Mouse (Mus musculus) gastrocnemius, postnatal 10 days (tissue): ENCODE measurements around the gene Gas2l2. TPM values are rescaled to one million over a fixed set of nuclear protein-coding genes. Genes with fewer than 3 reads are reported as not detected.

Experiments used
- DNase-seq: peaks from one replicate; pipeline ENCODE4 v3.0.0; 2021; ENCODE audit warnings: mixed read lengths
- long read RNA-seq, 2 experiments: library from polyadenylated mRNA; stranded (forward); transcript quantifications; one replicate each; pipeline ENCODE4 v2.0.0; 2021
- total RNA-seq, 2 experiments: library from RNA; stranded (reverse); gene quantifications; 2 replicates each; pipeline ENCODE4 v1.2.3; 2021

Gas2l2 gene
- total RNA-seq: not detected
- long read RNA-seq, experiment 1, partial matches to known transcripts: 0 of 1 reads
- long read RNA-seq, experiment 1, other reads (novel, unspliced or antisense): 1 of 1 reads
- long read RNA-seq, experiment 2: 0 reads

GRCm38 (mm10) chr11:83429355-83429754, at the start of gene Gas2l2:
Gene Gas2l2 (minus strand): TSS chr11:83429455.
- no peak for DNase-seq

DNA sequence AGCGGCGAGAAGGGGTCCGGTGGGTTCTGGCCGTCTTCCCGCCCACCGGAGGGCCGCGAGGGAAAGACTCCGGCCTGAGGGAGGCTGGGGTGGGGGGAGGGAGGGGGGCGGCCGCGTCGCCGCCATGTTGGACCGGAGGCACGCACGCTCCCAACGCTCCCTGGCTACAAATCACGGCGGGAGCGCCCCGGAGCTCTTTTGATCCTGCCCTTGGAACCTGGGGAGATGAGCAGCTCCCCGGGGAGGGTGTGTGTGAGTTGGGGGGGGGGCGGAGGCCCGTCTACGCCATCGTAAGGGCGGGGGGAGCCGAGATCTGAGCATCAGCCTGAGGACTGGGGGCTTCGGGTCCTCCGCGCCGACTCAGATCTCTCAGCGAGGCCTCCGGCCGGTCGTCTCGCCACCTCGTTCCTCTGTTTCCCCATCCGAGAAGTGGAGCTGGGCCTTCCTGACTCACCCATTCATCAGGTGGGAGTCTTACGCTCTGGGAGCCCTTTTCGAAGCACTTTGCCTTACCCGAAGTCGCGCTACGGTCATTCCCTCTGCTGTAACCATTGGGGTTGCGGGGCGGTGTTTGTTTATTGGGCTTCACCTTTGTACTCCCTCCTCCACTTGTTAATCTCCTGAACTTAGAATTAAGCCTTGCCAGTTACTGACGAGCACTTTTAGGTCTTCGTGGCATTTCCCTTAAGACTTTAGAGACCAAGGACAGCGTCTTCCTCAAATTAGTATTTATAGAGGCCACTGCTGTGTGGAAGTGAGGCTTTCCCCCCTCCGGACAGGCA, 44.2 kb upstream of the Gas2l2 start:
- no peak for DNase-seq

DNA sequence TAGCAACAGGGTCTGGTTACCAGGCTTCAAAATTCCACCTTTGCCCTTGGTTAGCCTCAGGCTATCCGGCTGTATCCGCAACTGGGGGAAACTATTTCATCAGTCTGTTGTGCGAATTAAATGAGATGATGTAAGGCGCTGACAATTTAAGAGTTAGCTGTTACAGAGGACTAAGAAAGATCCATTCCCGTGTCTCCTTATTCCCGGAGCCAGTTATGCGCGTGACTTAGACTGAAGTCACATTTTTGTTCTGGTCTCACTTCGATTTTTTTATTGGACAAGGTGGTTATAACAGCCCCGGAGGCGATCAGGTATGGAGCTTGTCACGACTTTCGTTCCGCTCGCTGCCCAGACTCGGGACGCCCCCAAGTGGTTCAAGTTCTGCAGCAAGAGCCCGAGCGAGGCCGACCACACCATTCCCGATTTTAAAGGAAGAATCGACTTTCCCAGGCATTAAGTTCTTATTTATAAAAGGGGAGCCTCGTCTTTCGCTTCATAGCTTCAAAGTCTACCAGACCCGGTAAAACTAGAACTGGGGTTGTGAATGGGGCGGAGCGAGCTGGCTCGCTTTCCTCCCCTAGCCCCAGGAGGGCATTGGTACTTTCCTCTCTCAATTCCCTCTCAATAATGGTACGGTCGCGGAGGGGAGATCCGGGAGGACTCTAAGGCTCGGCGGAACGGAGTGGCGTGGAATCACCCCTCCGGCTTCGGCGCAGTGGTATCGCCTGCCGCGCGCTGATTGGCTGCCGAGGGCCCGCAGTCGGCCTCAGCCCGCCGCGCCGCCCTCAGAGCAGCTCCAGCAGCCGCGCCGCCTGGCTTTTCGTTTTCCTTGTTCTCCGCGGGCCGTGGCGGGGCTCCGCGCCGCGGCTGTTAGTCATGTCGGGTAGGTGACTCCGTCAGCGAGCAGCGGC, 43.3 kb upstream of the Gas2l2 start, which contains the start of gene Taf15:
Gene Taf15 (plus strand): TSS at position 763 of the 911 bp plus-strand sequence.
- DNase-seq: peak; percentile 96

DNA sequence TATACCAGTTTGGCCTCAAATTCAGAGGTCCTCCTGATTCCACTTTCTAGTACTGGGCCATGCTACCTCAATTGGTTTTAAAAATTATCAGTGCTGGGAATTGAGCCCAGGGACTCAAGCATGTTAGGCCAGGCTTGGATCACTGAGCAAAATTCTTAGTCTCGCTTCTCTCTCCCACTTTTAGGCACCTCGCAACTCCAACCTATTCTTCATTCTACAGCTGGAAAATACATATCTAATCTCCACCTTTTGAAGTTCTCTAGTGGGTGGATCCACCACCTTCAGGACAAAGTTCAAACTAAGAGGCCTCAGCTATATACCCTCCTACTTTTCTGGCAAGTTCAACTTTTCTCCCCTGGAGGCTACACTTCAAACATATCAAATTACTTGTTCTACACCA, 42.5 kb upstream of the Gas2l2 start:
- no peak for DNase-seq

DNA sequence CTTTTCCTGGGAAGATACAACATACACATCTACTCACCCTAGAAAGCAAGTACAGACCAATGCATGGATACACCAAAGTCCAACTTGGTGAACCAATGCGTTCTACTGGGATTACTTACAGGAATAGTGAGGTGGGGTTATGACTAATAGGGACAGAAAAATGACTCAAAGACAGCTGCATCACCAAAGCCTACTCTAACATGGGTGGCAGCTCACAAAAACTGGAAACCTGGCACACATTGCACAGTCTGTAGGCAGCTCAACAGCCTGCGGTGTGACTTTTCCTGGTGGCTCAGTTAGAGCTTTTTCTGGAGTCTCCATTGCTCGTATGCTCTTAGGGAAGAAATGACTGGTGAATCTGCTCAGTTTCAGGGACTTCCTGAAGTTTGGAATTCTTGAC, 39.5 kb upstream of the Gas2l2 start:
- DNase-seq: no peak

GRCm38 (mm10) chr11:83467120-83467652, 37.9 kb upstream of the Gas2l2 start:
- DNase-seq: peak; percentile 75

DNA sequence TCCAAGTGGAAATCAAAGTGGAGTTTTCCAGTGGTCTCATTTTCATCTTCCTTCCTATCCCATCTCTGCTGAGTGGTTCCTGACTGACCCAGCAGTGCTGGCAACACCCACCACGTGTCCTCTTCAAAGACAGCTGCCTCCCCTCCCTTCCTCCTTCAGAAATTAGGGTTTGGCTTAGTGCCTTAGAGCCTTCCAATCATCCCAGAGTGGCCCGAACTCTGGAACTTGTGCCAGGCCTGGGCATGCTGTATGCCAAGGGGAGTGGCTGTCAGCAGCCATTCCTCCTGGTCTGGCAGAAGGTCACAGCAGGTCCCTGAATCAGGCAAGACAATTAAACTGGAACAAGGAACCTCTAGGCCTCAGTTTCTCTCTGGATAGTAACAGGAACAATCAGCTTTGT, 36.7 kb upstream of the Gas2l2 start:
- peak; percentile 32 for DNase-seq

DNA sequence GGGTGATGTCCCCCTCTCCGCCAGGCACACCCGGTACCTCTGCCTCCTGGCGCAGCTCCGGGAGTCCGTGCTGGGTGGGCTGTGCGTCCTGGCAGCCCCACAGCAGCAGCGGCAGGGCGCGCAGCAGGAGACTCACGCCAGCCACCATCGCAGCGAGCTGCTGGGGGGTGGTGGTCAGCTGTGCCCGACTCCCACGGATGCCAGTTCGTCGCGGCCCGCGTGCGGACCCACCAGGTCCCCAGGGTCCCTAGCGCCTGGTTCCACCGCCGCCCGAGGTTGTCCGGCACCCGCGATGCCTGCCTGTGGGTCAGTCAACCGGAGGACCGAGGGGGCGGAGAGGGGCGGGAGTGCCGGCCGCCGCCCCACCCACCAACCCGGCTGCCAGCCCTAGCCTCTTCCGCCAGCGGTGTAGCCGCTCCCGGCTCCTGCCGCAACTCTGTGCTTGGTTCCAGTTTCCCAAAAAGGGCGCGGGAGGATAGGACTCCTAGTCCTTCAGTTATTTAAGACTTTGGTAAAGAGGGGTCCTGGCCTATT, 33.5 kb upstream of the Gas2l2 start, which contains the start of gene Mmp28:
Gene Mmp28 (minus strand): TSS at position 361 of the 534 bp plus-strand sequence.
- peak; percentile 67 for DNase-seq

DNA sequence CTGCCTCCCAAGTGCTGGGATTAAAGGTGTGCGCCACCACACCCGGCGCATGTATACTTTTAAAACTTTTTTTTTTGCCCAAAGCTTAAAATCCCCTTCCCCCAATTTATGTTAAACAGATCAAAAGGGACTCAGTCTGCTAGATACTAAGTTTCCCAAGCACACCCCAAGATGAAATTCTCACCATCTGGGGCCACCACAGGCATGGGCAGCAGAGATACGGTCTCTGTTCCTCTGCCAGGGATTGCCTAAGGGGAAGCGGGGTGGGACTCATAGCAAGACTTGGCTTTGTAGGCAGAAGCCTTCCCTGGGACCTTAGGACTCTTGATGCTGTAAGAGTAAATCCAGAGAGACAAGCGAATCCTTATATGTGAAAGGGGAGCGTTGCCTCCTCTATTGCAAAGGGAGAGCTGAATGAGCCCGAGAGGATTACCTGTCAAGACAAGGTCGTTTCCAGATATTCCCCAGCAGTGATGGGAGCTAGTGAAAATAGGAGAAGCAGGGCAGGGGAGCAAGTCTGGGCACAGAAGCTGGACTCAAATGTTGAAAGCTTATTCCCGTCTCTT, 32.3 kb upstream of the Gas2l2 start:
- no peak for DNase-seq

DNA sequence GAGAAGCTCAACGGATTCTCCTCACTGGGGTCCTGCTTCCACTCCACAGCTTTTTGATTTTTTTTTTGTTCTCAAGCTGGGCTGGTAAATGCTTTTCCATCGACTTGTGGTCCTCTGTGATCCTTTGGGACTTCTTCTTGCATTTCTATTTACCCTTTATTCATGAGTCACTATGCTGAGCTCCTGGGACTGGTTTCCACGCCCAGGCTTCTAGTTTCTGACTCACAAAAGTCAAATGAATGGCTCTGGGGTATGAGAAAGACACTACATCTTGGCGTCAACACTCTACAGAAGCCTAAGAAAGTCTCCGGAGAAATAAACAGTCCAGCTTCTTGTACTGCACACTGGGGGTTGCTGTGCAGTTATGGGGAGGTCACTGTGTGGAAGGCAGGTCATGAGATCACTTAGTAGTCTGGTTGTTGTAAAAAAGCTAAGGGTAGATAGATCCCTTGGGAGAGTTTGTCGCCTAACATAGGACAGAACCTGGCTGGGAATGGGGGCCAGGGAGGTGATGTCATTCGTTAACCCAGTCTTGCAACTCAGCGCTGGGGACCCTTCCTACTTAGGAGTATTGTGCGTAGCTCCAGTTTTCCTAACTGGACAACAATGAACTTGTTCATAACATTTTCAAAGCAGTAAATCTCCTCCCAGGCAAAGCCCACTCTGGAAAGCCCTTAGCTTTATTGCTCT, 28.8 kb upstream of the Gas2l2 start:
- no peak for DNase-seq

- no peak for DNase-seq
Measured at GRCm38 (mm10) chr11:83457257-83457656, 28.0 kb upstream of the Gas2l2 start.

DNA sequence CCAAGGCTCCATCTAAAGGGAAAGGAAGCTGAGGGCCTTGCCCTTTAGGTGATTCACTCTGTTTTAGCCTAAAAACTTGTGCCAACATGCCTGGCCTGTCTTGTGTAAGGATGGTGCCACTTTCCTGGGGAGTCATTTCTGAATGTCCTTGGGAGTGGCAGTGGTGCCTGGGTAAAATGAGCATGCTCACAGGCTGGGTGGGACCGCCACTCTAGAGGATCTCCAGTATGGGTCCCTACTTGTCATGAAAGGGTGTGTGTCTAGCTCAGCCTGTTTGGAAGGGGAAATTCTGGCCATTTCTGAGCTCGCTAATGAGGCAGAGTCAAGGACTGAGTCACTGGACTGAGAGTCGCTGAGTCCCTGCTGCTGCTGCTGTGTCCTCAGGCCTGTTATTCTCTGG, 26.4 kb upstream of the Gas2l2 start:
- no peak for DNase-seq

- DNase-seq: no peak
Measured at GRCm38 (mm10) chr11:83454548-83454947, 25.3 kb upstream of the Gas2l2 start.

DNA sequence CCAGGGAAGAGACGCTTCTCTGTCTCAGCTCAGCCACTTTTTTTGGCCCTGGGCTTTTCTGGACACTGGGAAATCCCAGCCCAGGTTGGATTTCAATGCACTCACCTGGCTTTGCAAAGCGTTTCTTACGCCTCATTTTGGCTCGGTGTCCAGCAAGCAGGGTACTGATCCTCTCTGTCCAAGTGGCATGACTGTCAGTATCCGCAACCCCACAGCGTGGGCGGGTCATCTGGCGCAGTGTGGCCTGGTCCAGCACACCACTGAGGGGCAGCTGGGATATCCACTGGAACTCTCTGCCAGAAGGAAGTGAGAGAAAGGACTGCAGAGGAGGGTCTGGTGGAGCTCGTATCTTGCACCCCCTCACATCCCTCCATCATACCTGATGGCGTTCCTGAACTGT, 22.0 kb upstream of the Gas2l2 start:
- DNase-seq: no peak

DNA sequence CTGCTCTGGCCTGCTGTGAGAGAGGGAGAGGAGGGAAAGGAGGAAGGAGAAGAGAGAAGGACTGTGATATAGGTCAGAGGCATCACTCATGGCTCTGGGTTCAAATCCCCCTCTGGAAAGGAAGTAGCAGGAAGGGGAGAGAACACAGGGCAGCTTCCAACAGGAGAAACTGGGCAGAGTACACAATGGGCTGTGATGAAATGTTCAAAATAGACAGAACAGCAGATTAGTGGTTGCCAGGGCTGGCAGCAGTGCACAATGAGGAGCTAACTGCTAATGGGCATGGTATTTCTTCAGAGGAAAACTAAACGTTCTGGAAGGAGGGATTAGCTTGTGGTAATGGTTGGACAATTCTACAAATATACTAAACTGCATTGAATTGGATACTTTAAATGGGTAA, 21.3 kb upstream of the Gas2l2 start:
- no peak for DNase-seq

- no peak for DNase-seq
Measured at GRCm38 (mm10) chr11:83449298-83449697, 20.0 kb upstream of the Gas2l2 start.

DNA sequence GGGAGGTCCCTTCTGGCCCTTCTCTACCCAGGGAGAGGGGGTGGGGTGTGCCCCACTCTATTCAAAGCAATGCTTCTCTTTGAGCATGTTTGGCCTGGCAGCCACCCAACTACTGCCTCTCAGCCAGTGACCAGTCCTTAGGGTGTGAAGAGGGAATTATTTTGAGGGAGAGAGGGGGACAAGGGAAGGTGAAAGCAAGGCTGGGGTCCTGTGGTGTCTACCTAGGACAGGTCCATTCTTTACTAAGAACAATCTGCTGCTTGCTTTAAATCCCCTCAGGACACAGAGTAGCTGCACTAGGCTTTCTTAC, 19.6 kb upstream of the Gas2l2 start:
- peak; percentile 42 for DNase-seq

- DNase-seq: peak; percentile 31
Measured at GRCm38 (mm10) chr11:83448021-83448926, 19.0 kb upstream of the Gas2l2 start.

GRCm38 (mm10) chr11:83447612-83448011, 18.4 kb upstream of the Gas2l2 start:
- no peak for DNase-seq

DNA sequence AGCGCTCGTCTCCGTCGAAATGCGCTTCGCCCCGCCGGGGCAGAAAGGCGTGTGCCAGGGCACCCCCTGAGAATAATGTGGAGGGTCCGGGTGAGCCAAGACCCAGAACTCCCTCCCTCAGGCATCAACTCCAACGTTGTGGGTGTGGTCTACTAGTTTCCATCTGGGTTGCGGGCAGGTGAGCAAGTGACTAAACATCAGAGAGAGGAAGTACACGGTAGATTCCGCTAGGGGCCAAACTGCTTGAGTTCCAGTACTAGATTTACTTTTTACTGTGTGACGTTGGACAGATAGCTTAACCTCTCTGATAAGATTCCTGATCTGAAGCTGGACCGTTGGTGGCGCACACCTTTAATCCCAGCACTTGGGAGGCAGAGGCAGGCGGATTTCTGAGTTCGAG, 15.7 kb upstream of the Gas2l2 start:
- DNase-seq: no peak
